Mouse (Mus musculus) adrenal gland, postnatal 10 days (tissue): ENCODE data around the gene Ints14. TPM values are rescaled to one million over a fixed set of nuclear protein-coding genes. Genes with fewer than 3 reads are reported as not detected.

ENCODE experiments used
- DNase-seq: peaks from one replicate; pipeline ENCODE4 v3.0.0; 2021; ENCODE audit warnings: mixed read lengths
- long read RNA-seq, 2 experiments: library from polyadenylated mRNA; stranded (forward); transcript quantifications; one replicate each; pipeline ENCODE4 v2.0.0; 2021
- total RNA-seq, 2 experiments: library from RNA; stranded (reverse); gene quantifications; 2 replicates each; pipeline ENCODE4 v1.2.3; 2021

Gene Ints14
- total RNA-seq, result 10 to 100 TPM; 27.5 to 31.5 TPM
- long read RNA-seq, experiment 1, transcript Ints14-202 (13 exons, 2,820 nt), result major isoform, 7 of 28 reads
- long read RNA-seq, experiment 1, partial matches to known transcripts, result 13 of 28 reads
- long read RNA-seq, experiment 1, other reads (novel, unspliced or antisense), result 7 of 28 reads
- long read RNA-seq, experiment 2, transcript Ints14-202 (13 exons, 2,820 nt), result major isoform, 14 of 24 reads
- long read RNA-seq, experiment 2, partial matches to known transcripts, result 8 of 24 reads
- long read RNA-seq, experiment 2, other reads (novel, unspliced or antisense), result 2 of 24 reads

- peak; percentile 98 for DNase-seq
Measured at GRCm38 (mm10) chr9:64960117-64960977, at the start of gene Ints14. TSS of gene Ints14 (plus strand) at chr9:64960905.

GRCm38 (mm10) chr9:64913406-64913805, 47.3 kb upstream of the Ints14 start:
- peak; percentile 34 for DNase-seq

- no peak for DNase-seq
Measured at GRCm38 (mm10) chr9:64913973-64914372, 46.7 kb upstream of the Ints14 start.

- DNase-seq, result no peak
Measured at GRCm38 (mm10) chr9:64914629-64915028, 46.1 kb upstream of the Ints14 start.

GRCm38 (mm10) chr9:64918560-64918959, 42.1 kb upstream of the Ints14 start:
- peak; percentile 49 for DNase-seq

GRCm38 (mm10) chr9:64925771-64926170, 34.9 kb upstream of the Ints14 start:
- DNase-seq, result no peak

GRCm38 (mm10) chr9:64926201-64926991, 34.3 kb upstream of the Ints14 start:
- peak; percentile 78 for DNase-seq

GRCm38 (mm10) chr9:64930256-64930655, 30.4 kb upstream of the Ints14 start:
- DNase-seq, result no peak

- no peak for DNase-seq
Measured at GRCm38 (mm10) chr9:64931751-64932610, 28.7 kb upstream of the Ints14 start.

GRCm38 (mm10) chr9:64934015-64934754, 26.5 kb upstream of the Ints14 start:
- DNase-seq, result peak; percentile 82

- DNase-seq, result peak; percentile 81
Measured at GRCm38 (mm10) chr9:64936508-64936907, 24.2 kb upstream of the Ints14 start.

- DNase-seq, result no peak
Measured at GRCm38 (mm10) chr9:64937491-64937890, 23.2 kb upstream of the Ints14 start.

- DNase-seq, result no peak
Measured at GRCm38 (mm10) chr9:64938535-64938934, 22.2 kb upstream of the Ints14 start.

GRCm38 (mm10) chr9:64939281-64939680, 21.4 kb upstream of the Ints14 start:
- no peak for DNase-seq

GRCm38 (mm10) chr9:64939790-64940189, 20.9 kb upstream of the Ints14 start:
- no peak for DNase-seq

- no peak for DNase-seq
Measured at GRCm38 (mm10) chr9:64940731-64941346, 19.9 kb upstream of the Ints14 start.

- no peak for DNase-seq
Measured at GRCm38 (mm10) chr9:64941650-64942049, 19.1 kb upstream of the Ints14 start.

- DNase-seq, result no peak
Measured at GRCm38 (mm10) chr9:64943997-64944396, 16.7 kb upstream of the Ints14 start.

GRCm38 (mm10) chr9:64947483-64948095, 13.1 kb upstream of the Ints14 start:
- peak; percentile 54 for DNase-seq

GRCm38 (mm10) chr9:64951161-64951657, 9.5 kb upstream of the Ints14 start, which contains the start of gene Slc24a1:
TSS of gene Slc24a1 (minus strand) at chr9:64951607.
- DNase-seq, result no peak
